Mouse (Mus musculus): ENCODE measurements at regions not wholly inside any gene's neighbourhood (a gene's known extent, or its start where the extent isn't known, plus 50 kb on each side); places are given as distances from the start of the nearest gene placed in this dataset.

DNA sequence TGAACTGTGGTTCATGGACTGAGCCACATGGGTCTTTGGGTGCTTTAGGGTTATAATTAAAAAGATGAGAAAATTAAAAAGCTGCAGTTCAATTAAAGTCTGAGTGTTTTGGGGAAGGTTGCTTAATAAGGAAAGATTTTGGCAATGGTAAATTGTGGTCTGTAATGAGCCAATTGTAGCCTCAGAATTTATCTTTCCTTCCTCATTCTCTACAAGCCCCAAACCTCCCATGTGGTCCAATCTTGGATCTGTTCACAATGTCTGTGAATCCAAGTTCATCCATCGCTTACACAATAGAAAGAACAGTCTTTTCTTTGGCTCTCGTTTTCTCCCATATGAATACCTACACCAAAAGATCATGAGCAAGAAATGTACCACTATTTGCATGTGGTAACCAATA, 155.2 kb upstream of the Trp63 start:
- TF ChIP-seq CTCF (IDR thresholded peaks at IDR 0.05; ENCODE audit: extremely low read depth, insufficient read length, insufficient replicate concordance, low read depth, low read length) (no peak), POLR2A (IDR thresholded peaks at IDR 0.05; ENCODE audit: low read depth, low read length) (no peak)
